Mouse (Mus musculus): Measurements from ENCODE around the gene Itpkb. TPM values are rescaled to one million over a fixed set of nuclear protein-coding genes. Genes with fewer than 3 reads are reported as not detected.
A peak's percentile ranks its signal among the peaks of the same experiment; 100 is the strongest.

Itpkb gene
- total RNA-seq, 2 experiments from 2014 or later: 24.2 to 25.2 TPM

DNA sequence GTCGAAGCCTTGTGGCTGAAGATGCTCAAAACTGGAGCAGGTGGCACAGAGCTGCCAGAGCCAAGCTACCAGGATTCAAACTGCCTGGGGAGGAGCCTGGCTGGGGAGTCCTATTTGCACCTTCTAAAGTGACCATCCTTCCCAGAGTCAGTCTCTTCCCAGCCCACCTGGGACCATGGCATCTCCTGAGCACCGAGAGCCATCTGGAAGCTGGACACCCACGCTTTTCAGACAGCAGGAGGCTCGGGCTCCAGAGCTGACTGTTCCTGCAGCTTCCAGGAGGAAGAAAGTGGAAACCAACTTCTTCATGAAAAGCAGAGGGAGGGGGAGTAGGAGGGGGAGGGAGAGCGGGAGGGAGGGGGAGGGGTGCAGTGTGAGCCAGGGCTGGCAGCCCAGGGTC lies 135.3 kb downstream of the Itpkb start:
- peak in 1 of 2 experiments; percentile 50 for DNase-seq

GRCm38 (mm10) chr1:180468004-180468403 lies 137.7 kb downstream of the Itpkb start:
- no peak for DNase-seq

DNA sequence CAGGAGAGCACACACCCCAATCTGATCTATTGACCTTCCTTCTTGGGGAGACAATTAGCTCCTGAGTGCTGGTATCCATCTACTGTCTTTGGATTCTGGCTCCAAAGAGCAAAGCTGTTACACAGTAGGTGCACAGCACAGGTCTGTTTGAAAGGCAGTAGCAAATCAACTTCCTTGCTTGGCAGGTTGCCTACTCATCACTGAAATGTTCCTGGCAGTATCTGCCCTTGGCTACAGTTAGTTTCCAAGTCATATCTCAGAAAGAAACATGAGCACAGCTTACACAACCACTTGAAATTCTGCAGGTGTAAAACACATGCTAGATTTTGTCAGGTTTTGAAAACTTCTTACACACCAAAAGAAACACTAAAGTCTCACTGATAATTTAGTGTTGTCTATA lies 143.3 kb downstream of the Itpkb start:
- DNase-seq: no peak

Other genes with a start within 250 kb of the Itpkb start
- gene Coq8a, start 130.9 kb upstream of the Itpkb start, total RNA-seq (2021): 10 to 100 TPM; 55.0 to 68.3 TPM
- 10 to 100 TPM; 18.8 to 21.0 TPM for gene Psen2, start 67.0 kb upstream of the Itpkb start, total RNA-seq (2021)
- 100 to 1,000 TPM; 294 to 316 TPM for gene Stum, start 153.0 kb downstream of the Itpkb start, total RNA-seq (2021)
- gene Parp1, start 238.4 kb downstream of the Itpkb start, total RNA-seq (2021): 100 to 1,000 TPM; 131 to 151 TPM

Data from layer of hippocampus, postnatal 36 days (tissue).